Mouse (Mus musculus) right cerebral cortex, adult 2 months (tissue): ENCODE measurements around the gene Rnf113a2.

ENCODE experiments used
- DNase-seq, 2 experiments: peaks; one replicate each; pipeline ENCODE4 v3.0.0; 2021 to 2022; ENCODE audit warnings: low spot score in 2 of 2

Rnf113a2 gene

DNA sequence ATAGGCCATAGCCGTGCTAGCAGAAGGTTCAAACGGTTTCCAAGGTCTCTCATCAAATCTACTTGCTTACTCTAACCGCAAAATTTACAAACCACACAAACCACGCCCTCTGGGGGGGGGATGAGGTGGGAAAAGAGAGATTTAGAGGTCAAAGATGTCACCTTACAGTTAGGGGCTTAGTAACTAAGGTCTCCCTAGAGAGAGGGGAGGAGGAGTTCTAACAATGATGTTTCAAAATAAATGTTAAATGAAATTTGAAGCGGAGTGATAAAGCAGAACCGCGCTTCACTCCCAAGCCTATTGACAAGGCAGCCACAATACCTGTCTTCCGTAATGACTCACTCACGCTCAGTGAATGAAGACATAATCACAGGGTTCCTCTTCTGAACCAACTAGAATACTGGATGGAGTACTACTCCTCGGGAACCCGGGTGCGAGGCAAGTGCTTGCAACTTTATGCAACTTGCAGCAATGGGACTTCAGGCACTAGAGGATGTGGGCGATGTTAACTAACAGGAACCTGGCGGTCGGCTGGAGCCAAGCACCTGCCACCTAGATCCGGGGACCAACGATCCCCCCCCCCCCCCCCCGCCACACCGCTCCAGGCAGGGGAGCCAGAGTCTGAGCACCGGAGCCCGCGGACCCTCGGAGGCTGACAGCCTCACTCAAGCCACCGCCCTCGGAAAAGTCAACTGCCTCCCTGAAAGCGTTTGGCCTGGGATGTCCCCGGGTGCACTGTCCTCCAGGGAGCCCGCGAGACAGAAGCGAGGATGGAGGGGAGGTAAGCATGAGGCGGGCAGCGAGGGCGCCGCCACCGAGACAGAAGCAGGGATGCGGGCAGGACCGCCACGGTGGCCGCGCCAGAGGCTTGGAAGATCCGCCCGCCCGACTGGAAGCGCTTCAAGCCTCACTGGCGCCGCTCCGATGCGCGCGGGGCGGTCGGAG is 8.8 kb upstream of the Rnf113a2 start:
- DNase-seq, result peak; percentile 26 to 42

DNA sequence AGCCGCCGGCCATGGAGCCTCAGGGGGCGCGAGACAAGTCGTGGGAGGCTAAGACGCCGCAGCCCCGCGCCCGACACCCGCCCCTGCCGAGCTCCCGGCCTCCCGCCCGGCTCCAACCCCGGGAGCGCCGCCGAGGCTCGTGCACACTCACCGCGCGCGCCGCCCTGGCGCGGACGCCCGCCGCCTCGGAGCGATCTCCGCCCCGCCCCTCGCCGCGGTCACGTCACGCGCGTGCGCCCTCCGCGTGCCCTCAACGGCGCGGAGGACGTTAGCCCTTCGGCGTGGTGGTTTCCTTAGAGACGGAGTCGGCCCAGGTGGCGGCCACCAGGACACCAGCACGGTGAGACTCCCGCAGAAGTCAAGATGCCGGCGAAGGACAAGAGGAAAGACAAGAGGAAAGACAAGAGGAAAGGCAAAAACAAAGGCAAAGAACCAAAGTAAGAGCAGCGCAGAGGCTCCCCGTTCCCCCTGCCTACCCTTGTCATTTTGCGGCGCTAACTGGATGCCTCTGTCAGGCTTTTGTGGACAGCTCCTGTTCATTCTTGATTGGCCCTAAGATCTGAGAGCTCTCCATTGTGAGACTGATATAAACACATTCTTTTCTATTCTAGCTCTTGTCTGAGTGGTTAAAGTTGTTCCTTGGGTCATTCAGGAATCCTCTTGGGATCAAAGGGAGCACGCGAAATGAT is 8.0 kb upstream of the Rnf113a2 start, which contains the start of the genes Entpd5 and Bbof1:
TSS of gene Entpd5 (minus strand) at position 211 of the 689 bp plus-strand sequence.
TSS of gene Bbof1 (plus strand) at position 253 of the 689 bp plus-strand sequence.
- peak; percentile 88 to 94 for DNase-seq

DNA sequence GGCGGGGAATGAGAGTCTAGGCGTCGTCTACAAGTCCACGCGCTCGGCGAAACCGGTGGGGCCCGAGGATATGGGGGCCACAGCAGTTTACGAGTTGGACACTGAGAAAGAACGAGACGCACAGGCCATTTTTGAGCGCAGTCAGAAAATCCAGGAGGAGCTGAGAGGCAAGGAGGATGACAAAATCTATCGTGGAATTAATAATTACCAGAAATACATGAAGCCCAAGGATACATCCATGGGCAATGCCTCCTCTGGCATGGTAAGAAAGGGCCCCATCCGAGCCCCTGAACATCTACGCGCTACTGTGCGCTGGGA is 568 bp downstream of the Rnf113a2 start:
- no peak for DNase-seq

GRCm38 (mm10) chr12:84423990-84424389 is 7.0 kb downstream of the Rnf113a2 start:
- DNase-seq, result no peak

DNA sequence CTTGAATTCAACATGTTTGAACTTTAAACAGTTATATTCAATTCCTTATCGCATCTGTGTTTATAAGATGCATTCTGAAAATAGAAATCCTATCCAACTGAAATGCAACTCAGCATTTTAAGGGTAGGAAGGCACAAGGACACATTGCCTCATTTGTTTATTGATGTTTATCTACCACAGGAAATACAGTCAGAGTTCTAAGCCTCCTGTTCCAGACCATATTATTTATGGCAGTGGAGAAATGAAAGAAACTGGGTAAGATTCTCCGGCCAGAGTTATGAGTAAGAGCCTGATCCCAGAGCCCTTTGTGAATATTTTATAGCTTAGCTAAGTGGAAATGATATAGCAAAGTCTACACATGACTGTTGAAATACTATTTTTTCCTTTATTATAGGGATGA is 12.8 kb downstream of the Rnf113a2 start:
- DNase-seq, result no peak

- DNase-seq, result no peak
Measured at GRCm38 (mm10) chr12:84438697-84439096, 21.7 kb downstream of the Rnf113a2 start.

- no peak for DNase-seq
Measured at GRCm38 (mm10) chr12:84442526-84442925, 25.5 kb downstream of the Rnf113a2 start.

- DNase-seq, result no peak
Measured at GRCm38 (mm10) chr12:84447386-84447785, 30.4 kb downstream of the Rnf113a2 start.

DNA sequence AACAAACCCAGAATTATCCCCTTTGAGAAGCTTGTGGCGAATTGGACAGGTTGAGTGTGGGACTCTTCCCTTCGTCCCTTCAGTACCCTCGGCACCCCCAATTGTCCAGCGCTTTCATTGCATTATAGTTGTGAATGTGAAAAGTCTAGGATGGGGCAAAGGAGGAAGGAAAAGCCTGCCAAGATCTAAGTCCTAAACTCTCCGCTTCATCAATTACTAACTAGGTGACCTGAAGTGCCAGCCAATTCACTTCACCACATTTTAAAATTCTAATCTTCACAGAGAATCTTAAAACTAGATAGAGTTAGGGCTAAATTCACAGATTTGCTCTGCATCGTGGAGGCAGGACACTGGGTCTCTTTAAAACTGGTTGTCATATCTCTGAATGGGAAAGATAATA is 31.2 kb downstream of the Rnf113a2 start:
- DNase-seq, result no peak

GRCm38 (mm10) chr12:84449887-84450286 is 32.9 kb downstream of the Rnf113a2 start:
- peak in 1 of 2 experiments; percentile 7 for DNase-seq

- DNase-seq, result no peak
Measured at GRCm38 (mm10) chr12:84450351-84450717, 33.3 kb downstream of the Rnf113a2 start.

GRCm38 (mm10) chr12:84450718-84451646 is 34.0 kb downstream of the Rnf113a2 start, which contains the start of the genes Aldh6a1 and Lin52:
Gene Aldh6a1, minus strand, starts transcription at chr12:84451004.
Gene Lin52, plus strand, starts transcription at chr12:84451422.
- DNase-seq, result peak; percentile 97

DNA sequence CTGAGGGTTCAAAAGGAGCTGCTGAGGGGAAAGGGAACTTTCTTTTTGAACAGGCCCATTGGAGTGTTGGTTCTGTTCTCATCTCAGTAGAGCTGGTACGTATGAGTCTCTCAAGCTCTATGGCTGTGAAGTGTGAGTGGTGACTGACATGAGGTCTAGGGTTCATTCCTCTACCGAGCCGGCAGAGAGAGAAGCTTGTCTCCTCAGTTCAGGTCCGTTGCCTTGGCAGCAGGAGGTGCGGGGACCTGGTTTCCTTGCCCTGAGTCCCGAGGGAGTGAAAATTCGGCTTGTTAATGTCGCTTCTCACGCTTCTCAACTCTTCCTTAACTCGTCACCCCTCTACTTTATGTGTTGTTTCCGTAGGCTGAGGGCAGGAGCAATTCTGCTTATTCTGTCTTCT is 34.8 kb downstream of the Rnf113a2 start:
- no peak for DNase-seq

- no peak for DNase-seq
Measured at GRCm38 (mm10) chr12:84456911-84457310, 39.9 kb downstream of the Rnf113a2 start.

- no peak for DNase-seq
Measured at GRCm38 (mm10) chr12:84459845-84460244, 42.8 kb downstream of the Rnf113a2 start.

DNA sequence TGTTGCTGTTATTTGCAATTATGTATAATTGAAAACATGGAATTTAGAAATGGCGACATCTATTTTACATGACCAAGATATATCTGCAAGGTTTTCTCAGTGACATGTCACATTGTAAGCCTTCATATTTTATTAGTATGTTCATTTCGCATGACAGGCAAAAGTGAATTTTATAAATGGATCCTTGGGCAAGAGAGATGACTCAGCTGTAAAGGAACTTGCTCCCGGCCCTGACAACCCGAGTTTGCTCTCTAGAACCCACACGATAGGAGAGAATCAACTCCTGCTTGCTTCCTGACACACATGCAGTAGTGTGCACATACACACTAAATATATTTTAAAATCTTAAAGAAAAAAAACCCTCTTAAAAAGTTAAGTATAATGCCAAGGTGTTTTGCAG is 44.4 kb downstream of the Rnf113a2 start:
- no peak for DNase-seq

- no peak for DNase-seq
Measured at GRCm38 (mm10) chr12:84462856-84463255, 45.9 kb downstream of the Rnf113a2 start.
